Mouse (Mus musculus): ENCODE data around the gene Adamts6. TPM values are rescaled to one million over a fixed set of nuclear protein-coding genes. Genes with fewer than 3 reads are reported as not detected.

Adamts6 gene
- total and polyA plus RNA-seq, 3 experiments = 1.2 to 3.6 (median 3.3) TPM

DNA sequence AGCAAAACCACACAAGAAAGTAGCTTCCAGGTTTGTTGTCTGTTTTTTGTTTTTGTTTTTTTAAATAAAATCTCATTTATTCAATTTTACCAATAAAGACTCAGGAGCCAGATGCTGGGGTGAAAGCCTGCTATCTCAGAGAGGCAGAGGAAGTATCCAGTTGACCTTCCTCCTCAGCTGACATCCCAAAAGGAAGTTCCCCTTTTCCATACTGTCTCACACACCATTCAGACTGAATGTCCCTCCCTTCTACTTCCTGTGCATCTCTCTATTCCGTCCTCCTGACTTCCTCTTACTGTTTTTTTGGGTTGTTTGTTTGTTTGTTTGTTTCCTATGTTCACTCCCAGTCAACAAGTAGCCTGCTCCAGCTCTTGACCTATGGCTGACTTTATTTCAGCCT, 216.4 kb downstream of the Adamts6 start:
- 42% methylated on average over 1 of the region's 1 CpGs for WGBS

DNA sequence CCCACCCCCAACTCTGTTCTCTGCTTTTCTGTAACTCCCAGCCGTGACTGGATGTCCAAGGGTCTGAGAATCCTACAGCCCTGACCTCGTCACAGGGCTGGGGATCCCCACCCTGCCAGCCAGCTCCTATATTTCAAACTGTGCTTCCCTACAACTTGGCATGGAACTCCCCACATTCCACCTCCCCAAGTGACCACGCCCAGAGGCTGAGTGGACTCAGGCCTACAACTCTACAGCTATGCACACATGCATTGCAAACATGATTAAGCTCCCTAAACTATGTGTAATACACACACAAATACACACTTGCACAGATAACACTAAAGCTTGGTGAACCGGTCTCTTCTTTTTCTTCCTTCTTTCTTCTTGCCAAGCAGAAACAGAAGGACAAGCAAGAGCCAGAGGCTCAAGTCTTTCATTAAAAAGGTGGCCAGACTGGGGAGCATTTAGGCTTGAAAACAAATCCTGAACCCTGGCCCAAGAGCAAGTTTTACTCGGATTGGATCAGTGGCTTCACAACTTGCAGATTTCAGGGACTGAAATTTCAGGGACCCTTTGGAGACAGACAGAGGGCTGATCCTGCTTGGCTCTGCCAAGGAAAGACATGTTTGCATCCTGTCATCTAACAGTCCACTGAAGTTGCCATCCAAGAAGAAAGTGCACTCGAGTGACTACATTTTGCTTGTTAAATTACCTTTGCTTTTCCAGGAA, 218.7 kb downstream of the Adamts6 start:
- Histone ChIP-seq H3K4me3 (no peak overlapping the region), H3K4me1 (ENCODE audit: control insufficient read depth, insufficient read depth, low read length) (no peaks in the 10 kb centered on the region), H3K36me3 (ENCODE audit: control insufficient read depth, insufficient read depth, low read length) (no peaks in the 10 kb centered on the region), H3K79me2 (replicated peaks; ENCODE audit: control insufficient read depth, insufficient read depth, low read length) (no peaks in the 10 kb centered on the region), H3K27ac (no peak overlapping the region), H3K27me3 (ENCODE audit: control insufficient read depth, insufficient read depth, low read length) (no peaks in the 10 kb centered on the region), H3K9ac (ENCODE audit: low read depth, low read length) (no peak overlapping the region)
- WGBS = 81% methylated on average over 6 of the region's 6 CpGs
- no peak for DNase-seq
- intact Hi-C loops (cut with DNase I) = no loop called here
- TF ChIP-seq EP300 (IDR thresholded peaks at IDR 0.05; ENCODE audit: insufficient read depth, low read depth, low read length) = no peak
- no peak for TF ChIP-seq POLR2A (IDR thresholded peaks at IDR 0.05; ENCODE audit: insufficient read depth, low read depth, low read length)
- no peak for TF ChIP-seq CTCF (IDR thresholded peaks at IDR 0.05)

More for the DNA sequence above, 216.4 kb downstream of the Adamts6 start:
- H3K36me3 ChIP-seq (ENCODE audit: control insufficient read depth, insufficient read depth, low read length) = no peaks in the 10 kb centered on the region
- no peak overlapping the region for H3K4me3 ChIP-seq
- no peaks in the 10 kb centered on the region for H3K79me2 ChIP-seq (replicated peaks; ENCODE audit: control insufficient read depth, insufficient read depth, low read length)
- DNase-seq = no peak
- intact Hi-C loops (cut with DNase I) = no loop called here
- no peak overlapping the region for H3K9ac ChIP-seq (ENCODE audit: low read depth, low read length)
- no peak for TF ChIP-seq EP300 (IDR thresholded peaks at IDR 0.05; ENCODE audit: insufficient read depth, low read depth, low read length)
- TF ChIP-seq CTCF (IDR thresholded peaks at IDR 0.05) = no peak
- TF ChIP-seq POLR2A (IDR thresholded peaks at IDR 0.05; ENCODE audit: insufficient read depth, low read depth, low read length) = no peak
- H3K4me1 ChIP-seq (ENCODE audit: control insufficient read depth, insufficient read depth, low read length) = no peaks in the 10 kb centered on the region
- no peaks in the 10 kb centered on the region for H3K27me3 ChIP-seq (ENCODE audit: control insufficient read depth, insufficient read depth, low read length)
- no peak overlapping the region for H3K27ac ChIP-seq

DNA sequence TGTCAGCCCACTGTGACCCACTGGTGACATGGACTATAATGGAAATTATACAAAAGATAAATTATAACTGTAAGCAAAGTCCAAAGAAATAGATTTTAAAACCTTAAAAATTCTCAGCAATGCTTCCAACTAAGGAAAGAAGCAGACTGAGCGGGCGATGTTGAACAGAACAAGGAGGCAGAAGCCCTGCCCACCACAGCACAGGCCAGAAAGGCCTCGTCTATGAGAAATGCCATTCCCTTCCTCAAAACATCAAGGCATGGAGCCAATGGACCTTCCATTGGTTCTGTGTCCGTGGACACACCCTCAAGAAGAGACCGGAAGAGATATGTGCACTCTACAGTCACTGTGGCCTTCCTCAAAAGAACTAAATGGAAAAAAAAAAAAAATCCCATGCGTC, 220.0 kb downstream of the Adamts6 start:
- Histone ChIP-seq H3K36me3 (ENCODE audit: control insufficient read depth, insufficient read depth, low read length) (no peaks in the 10 kb centered on the region), H3K27me3 (ENCODE audit: control insufficient read depth, insufficient read depth, low read length) (no peaks in the 10 kb centered on the region), H3K9ac (ENCODE audit: low read depth, low read length) (no peak overlapping the region), H3K79me2 (replicated peaks; ENCODE audit: control insufficient read depth, insufficient read depth, low read length) (no peaks in the 10 kb centered on the region), H3K4me3 (no peak overlapping the region), H3K4me1 (ENCODE audit: control insufficient read depth, insufficient read depth, low read length) (no peaks in the 10 kb centered on the region), H3K27ac (no peak overlapping the region)
- intact Hi-C loops (cut with DNase I) = no loop called here
- DNase-seq = no peak
- WGBS = 74% methylated on average over 6 of the region's 6 CpGs
- TF ChIP-seq CTCF (IDR thresholded peaks at IDR 0.05) (no peak), EP300 (IDR thresholded peaks at IDR 0.05; ENCODE audit: insufficient read depth, low read depth, low read length) (no peak), POLR2A (IDR thresholded peaks at IDR 0.05; ENCODE audit: insufficient read depth, low read depth, low read length) (no peak)

DNA sequence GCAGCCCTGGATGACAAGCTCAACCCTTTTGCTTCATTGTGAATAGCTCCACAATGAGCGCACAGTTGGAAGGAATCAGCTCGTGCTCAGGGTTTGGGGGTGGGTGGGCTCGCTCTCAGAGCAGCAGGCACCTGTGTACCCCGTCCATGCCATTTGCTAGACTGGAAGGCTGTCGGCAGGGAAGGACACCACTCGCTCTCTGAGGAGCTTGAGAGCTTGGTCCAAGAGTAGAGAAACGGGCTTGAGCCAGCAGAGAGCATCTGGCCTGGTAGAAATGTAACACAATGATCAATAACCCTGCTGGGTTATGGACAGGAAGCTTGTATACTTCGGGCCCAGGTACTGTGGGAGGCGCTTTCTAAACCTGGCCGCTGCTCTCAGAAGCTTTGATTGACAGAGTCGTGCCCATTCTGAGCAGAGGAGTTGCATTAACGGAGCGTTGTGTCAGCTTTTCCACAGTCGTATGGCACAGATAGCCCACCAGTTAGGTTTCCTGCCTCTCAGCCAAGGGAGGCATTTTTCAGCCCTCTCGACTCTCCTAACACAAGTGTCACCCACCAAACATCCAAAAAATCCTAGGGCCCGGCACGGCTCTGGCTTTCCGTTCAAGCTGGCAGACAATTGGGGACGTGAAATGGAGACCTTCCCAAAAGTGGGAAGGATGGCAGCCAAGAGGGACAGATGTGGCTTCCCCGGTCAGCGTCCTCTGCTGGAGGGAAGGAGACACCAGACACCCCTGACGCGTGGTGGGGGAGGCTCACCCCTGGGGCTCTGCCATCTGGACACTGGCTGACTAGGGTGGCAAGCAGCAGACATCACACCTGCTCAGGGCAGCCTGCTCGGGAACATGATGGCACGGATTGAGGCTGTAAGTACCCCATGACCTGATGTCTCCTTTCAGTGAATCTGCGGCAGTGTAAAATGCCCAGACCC, 222.2 kb downstream of the Adamts6 start:
- intact Hi-C loops (cut with DNase I) = loop anchor here (10.0 kb wide), 1 partner anchor 175 kb away; no protein-coding TSS in a partner anchor
- H3K36me3 ChIP-seq (ENCODE audit: control insufficient read depth, insufficient read depth, low read length) = no peaks in the 10 kb centered on the region
- 67% methylated on average over 26 of the region's 26 CpGs for WGBS
- H3K4me3 ChIP-seq = no peak overlapping the region
- TF ChIP-seq EP300 (IDR thresholded peaks at IDR 0.05; ENCODE audit: insufficient read depth, low read depth, low read length) (no peak), CTCF (IDR thresholded peaks at IDR 0.05) (peak; percentile 24), POLR2A (IDR thresholded peaks at IDR 0.05; ENCODE audit: insufficient read depth, low read depth, low read length) (no peak)
- H3K4me1 ChIP-seq (ENCODE audit: control insufficient read depth, insufficient read depth, low read length) = no peaks in the 10 kb centered on the region
- peak overlapping the region; percentile 17; the same call in 1 of the 2 replicates for H3K27ac ChIP-seq
- no peaks in the 10 kb centered on the region for H3K27me3 ChIP-seq (ENCODE audit: control insufficient read depth, insufficient read depth, low read length)
- no peaks in the 10 kb centered on the region for H3K79me2 ChIP-seq (replicated peaks; ENCODE audit: control insufficient read depth, insufficient read depth, low read length)
- DNase-seq = peak; percentile 33 to 40
- H3K9ac ChIP-seq (ENCODE audit: low read depth, low read length) = no peak overlapping the region

DNA sequence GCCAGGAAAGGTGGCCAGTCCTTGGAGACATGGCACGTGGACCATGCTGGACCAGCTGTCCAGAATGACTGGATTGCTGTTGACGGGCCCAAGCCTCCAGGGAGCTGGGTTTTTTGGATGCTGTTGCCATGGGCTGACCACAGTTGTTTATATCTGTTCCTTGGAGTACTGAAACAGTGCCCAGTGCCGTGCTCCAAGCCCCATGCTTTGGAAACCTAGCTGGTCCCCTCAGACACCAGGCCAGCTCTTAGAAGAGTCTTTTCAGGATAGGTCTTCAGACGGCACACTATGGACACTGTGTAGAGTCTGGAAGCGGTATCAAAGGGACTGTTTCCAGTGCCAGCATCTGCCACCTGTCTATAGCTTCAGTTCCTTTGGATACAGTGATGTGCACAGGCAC, 223.1 kb downstream of the Adamts6 start:
- H3K27ac ChIP-seq = no peak overlapping the region
- WGBS = 67% methylated on average over 5 of the region's 5 CpGs
- intact Hi-C loops (cut with DNase I) = loop anchor here (10.0 kb wide), 1 partner anchor 174 kb away; no protein-coding TSS in a partner anchor
- TF ChIP-seq CTCF (IDR thresholded peaks at IDR 0.05) (no peak), POLR2A (IDR thresholded peaks at IDR 0.05; ENCODE audit: insufficient read depth, low read depth, low read length) (no peak), EP300 (IDR thresholded peaks at IDR 0.05; ENCODE audit: insufficient read depth, low read depth, low read length) (no peak)
- no peaks in the 10 kb centered on the region for H3K27me3 ChIP-seq (ENCODE audit: control insufficient read depth, insufficient read depth, low read length)
- H3K36me3 ChIP-seq (ENCODE audit: control insufficient read depth, insufficient read depth, low read length) = no peaks in the 10 kb centered on the region
- DNase-seq = peak; percentile 46 to 70
- no peaks in the 10 kb centered on the region for H3K79me2 ChIP-seq (replicated peaks; ENCODE audit: control insufficient read depth, insufficient read depth, low read length)
- H3K4me3 ChIP-seq = no peak overlapping the region
- no peak overlapping the region for H3K9ac ChIP-seq (ENCODE audit: low read depth, low read length)
- H3K4me1 ChIP-seq (ENCODE audit: control insufficient read depth, insufficient read depth, low read length) = no peaks in the 10 kb centered on the region

Measured in heart, adult 2 months (tissue).